Mouse (Mus musculus) embryonic fibroblast, embryonic 13.5 days (primary cell): ENCODE data around the gene Dlgap5.

Experiments used
- CTCF ChIP-seq: IDR thresholded peaks from 2 replicates; pipeline ENCODE4 v1.5.1; 2011; ENCODE audit warnings: mild to moderate bottlenecking, control low read depth, low read length, moderate library complexity, borderline replicate concordance; ENCODE audit not compliant: insufficient read depth
- POLR2A ChIP-seq: IDR thresholded peaks from 2 replicates; pipeline ENCODE4 v1.6.1; 2011; ENCODE audit warnings: low read depth, mild to moderate bottlenecking, control low read depth, low read length, moderate library complexity

- TF ChIP-seq POLR2A = no peak
- no peak for TF ChIP-seq CTCF
These were observed 4.3 kb upstream of the Dlgap5 start for GRCm38 (mm10) chr14:47422466-47422865.
